Mouse (Mus musculus) liver, embryonic 12.5 days (tissue): Measurements from ENCODE around the gene Saa3. TPM values are rescaled to one million over a fixed set of nuclear protein-coding genes. Genes with fewer than 3 reads are reported as not detected.

Experiments
- polyA plus RNA-seq: library from polyadenylated mRNA; unstranded; fragments of >200 nt; fragmentation: Nextera tagmentation; extraction: Ambion mirVana; gene quantifications from 2 replicates; pipeline ENCODE4 v1.2.1, GENCODE M21; 2016

Saa3 gene
- polyA plus RNA-seq, 1 experiment from 2014 or later = 1.1 TPM

Other genes starting within 250 kb of the Saa3 start
- gene Sergef, start 75.9 kb downstream of the Saa3 start, polyA plus RNA-seq = 8.9 and 9.7 TPM in 2 replicates
- not detected in 2 replicates for gene Tph1, start 43.2 kb downstream of the Saa3 start, polyA plus RNA-seq
- gene Saal1, start 5.0 kb downstream of the Saa3 start, polyA plus RNA-seq = 21.0 and 21.5 TPM in 2 replicates
- 1.6 and 2.2 TPM in 2 replicates for gene Saa4, start 16.9 kb upstream of the Saa3 start, polyA plus RNA-seq
- gene Saa1, start 27.3 kb upstream of the Saa3 start, polyA plus RNA-seq = 0.23 and 0.39 TPM in 2 replicates
- gene Saa2, start 36.1 kb upstream of the Saa3 start, polyA plus RNA-seq = not detected in 2 replicates
- gene Hps5, start 80.4 kb upstream of the Saa3 start, polyA plus RNA-seq = 9.7 and 10.7 TPM in 2 replicates
- 56.4 and 59.0 TPM in 2 replicates for gene Gtf2h1, start 80.4 kb upstream of the Saa3 start, polyA plus RNA-seq
- 1,680 and 1,789 TPM in 2 replicates for gene Ldha, start 125.8 kb upstream of the Saa3 start, polyA plus RNA-seq
- 0.15 and 0.22 TPM in 2 replicates for gene Ldhc, start 145.5 kb upstream of the Saa3 start, polyA plus RNA-seq
- gene Tsg101, start 204.3 kb upstream of the Saa3 start, polyA plus RNA-seq = 84.7 and 87.5 TPM in 2 replicates
- 6.9 and 7.1 TPM in 2 replicates for gene Uevld, start 242.8 kb upstream of the Saa3 start, polyA plus RNA-seq